Mouse (Mus musculus) limb, embryonic 10.5 days (tissue): Measurements from ENCODE around the gene Inpp5f. TPM values are rescaled to one million over a fixed set of nuclear protein-coding genes. Genes with fewer than 3 reads are reported as not detected.
"Not testable (repeated sequence)": the region's sequence is repeated elsewhere in the genome, so short reads cannot be mapped to it uniquely, and the experiment has no call there.

Source experiments
- DNase-seq: peaks from one replicate; pipeline ENCODE4 v3.0.0-alpha.2; 2017; ENCODE audit warnings: low spot score
- H3K27ac ChIP-seq: fragments of 300-500 bp; sonication (generic); 2 replicates; pipeline ENCODE4 v1.5.1; 2016; ENCODE audit warnings: mild to moderate bottlenecking
- H3K27me3 ChIP-seq: fragments of 300-500 bp; sonication (generic); 2 replicates; pipeline ENCODE4 v1.6.1; 2016; ENCODE audit warnings: low read depth, mild to moderate bottlenecking; ENCODE audit not compliant: poor library complexity, severe bottlenecking
- H3K36me3 ChIP-seq: fragments of 300-500 bp; sonication (generic); 2 replicates; pipeline ENCODE4 v1.6.1; 2016; ENCODE audit warnings: mild to moderate bottlenecking, moderate library complexity
- H3K4me1 ChIP-seq: fragments of 300-500 bp; sonication (generic); 2 replicates; pipeline ENCODE4 v1.6.1; 2016
- H3K4me3 ChIP-seq: fragments of 300-500 bp; sonication (generic); 2 replicates; pipeline ENCODE4 v1.5.1; 2016; ENCODE audit warnings: mild to moderate bottlenecking, moderate library complexity
- H3K9me3 ChIP-seq: fragments of 300-500 bp; sonication (generic); replicated peaks from 2 replicates; pipeline ENCODE4 v1.6.1; 2016; ENCODE audit warnings: mild to moderate bottlenecking
- WGBS: fragments of 180-500 bp; shearing (Covaris S2); methylation state at CpG from one replicate; pipeline ENCODE4 v1.1.7; 2016; 5-methylcytosine and 5-hydroxymethylcytosine counted together
- polyA plus RNA-seq: library from polyadenylated mRNA; unstranded; fragments of >200 nt; fragmentation: Nextera tagmentation; extraction: Ambion mirVana; gene quantifications from 2 replicates; pipeline ENCODE4 v1.2.1, GENCODE M21; 2016

The Inpp5f gene
- polyA plus RNA-seq, 1 experiment from 2014 or later: 22.2 TPM

- WGBS: 23% methylated on average over 7 of the region's 7 CpGs
- Histone ChIP-seq H3K36me3 (peaks cover 70% of the 10 kb centered on the region), H3K27ac (no peak overlapping the region), H3K4me3 (no peak overlapping the region), H3K9me3 (peaks cover 10% of the 10 kb centered on the region; the same call in 1 of the 2 replicates), H3K27me3 (no peaks in the 10 kb centered on the region), H3K4me1 (no peaks in the 10 kb centered on the region)
- DNase-seq: peak; percentile 87
Measured at GRCm38 (mm10) chr7:128690070-128690469, 78.9 kb downstream of the Inpp5f start.

GRCm38 (mm10) chr7:128690796-128691195 is 79.7 kb downstream of the Inpp5f start:
- DNase-seq: no peak
- H3K27ac ChIP-seq: no peak overlapping the region
- peaks cover 10% of the 10 kb centered on the region; the same call in 1 of the 2 replicates for H3K9me3 ChIP-seq
- 88% methylated on average over 7 of the region's 7 CpGs for WGBS
- no peaks in the 10 kb centered on the region for H3K27me3 ChIP-seq
- no peak overlapping the region for H3K4me3 ChIP-seq
- H3K36me3 ChIP-seq: peaks cover 70% of the 10 kb centered on the region
- no peaks in the 10 kb centered on the region for H3K4me1 ChIP-seq

- no peak for DNase-seq
- no peaks in the 10 kb centered on the region for H3K4me1 ChIP-seq
- peaks cover 8% of the 10 kb centered on the region; the same call in 1 of the 2 replicates for H3K9me3 ChIP-seq
- peaks cover 66% of the 10 kb centered on the region for H3K36me3 ChIP-seq
- no peak overlapping the region for H3K4me3 ChIP-seq
- WGBS: 95% methylated on average over 7 of the region's 7 CpGs
- H3K27me3 ChIP-seq: no peaks in the 10 kb centered on the region
- H3K27ac ChIP-seq: no peak overlapping the region
Measured at GRCm38 (mm10) chr7:128692163-128692562, 81.0 kb downstream of the Inpp5f start.

GRCm38 (mm10) chr7:128694848-128695247 is 83.7 kb downstream of the Inpp5f start:
- Histone ChIP-seq H3K9me3 (no peaks in the 10 kb centered on the region), H3K4me3 (no peak overlapping the region), H3K4me1 (no peaks in the 10 kb centered on the region), H3K27ac (no peak overlapping the region), H3K36me3 (peaks cover 69% of the 10 kb centered on the region), H3K27me3 (no peaks in the 10 kb centered on the region)
- DNase-seq: no peak
- 87% methylated on average over 10 of the region's 10 CpGs for WGBS

- WGBS: 92% methylated on average over 6 of the region's 6 CpGs
- H3K4me1 ChIP-seq, H3K9me3 ChIP-seq, H3K4me3 ChIP-seq, H3K27ac ChIP-seq, DNase-seq, H3K27me3 ChIP-seq: not testable (repeated sequence)
- H3K36me3 ChIP-seq: peaks cover 93% of the 10 kb centered on the region
Measured at GRCm38 (mm10) chr7:128699959-128700358, 88.8 kb downstream of the Inpp5f start.

- no peaks in the 10 kb centered on the region for H3K9me3 ChIP-seq
- H3K4me3 ChIP-seq: no peak overlapping the region
- no peaks in the 10 kb centered on the region for H3K4me1 ChIP-seq
- H3K27me3 ChIP-seq: no peaks in the 10 kb centered on the region
- H3K27ac ChIP-seq: no peak overlapping the region
- peak; percentile 75 for DNase-seq
- H3K36me3 ChIP-seq: peaks cover 100% of the 10 kb centered on the region
- WGBS: 29% methylated on average over 4 of the region's 4 CpGs
Measured at GRCm38 (mm10) chr7:128705735-128706134, 94.6 kb downstream of the Inpp5f start.

GRCm38 (mm10) chr7:128717991-128718390 is 106.9 kb downstream of the Inpp5f start:
- Histone ChIP-seq H3K36me3 (peaks cover 100% of the 10 kb centered on the region), H3K9me3 (no peaks in the 10 kb centered on the region), H3K27me3 (no peaks in the 10 kb centered on the region), H3K27ac (no peak overlapping the region), H3K4me3 (no peak overlapping the region), H3K4me1 (no peaks in the 10 kb centered on the region)
- no peak for DNase-seq
- WGBS: 88% methylated on average over 4 of the region's 4 CpGs

DNA sequence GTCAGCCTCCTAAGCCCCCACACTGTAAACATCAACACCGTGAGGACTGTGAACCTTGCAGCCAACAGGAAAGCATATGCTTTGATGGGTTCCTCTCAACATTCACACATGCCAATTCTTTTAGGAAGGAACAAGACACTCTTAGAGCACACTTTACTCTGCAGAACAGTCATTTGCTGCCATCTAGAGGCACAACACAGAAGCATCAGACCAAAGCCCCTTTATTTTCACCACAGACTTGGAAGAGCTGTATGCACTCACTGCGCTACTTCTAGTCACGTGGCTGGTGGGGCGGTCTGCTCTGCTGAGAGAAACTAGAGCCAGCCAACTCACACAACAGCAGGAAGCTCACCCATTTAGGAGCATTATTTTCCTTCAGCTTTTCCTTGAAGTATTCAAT is 113.6 kb downstream of the Inpp5f start:
- Histone ChIP-seq H3K36me3 (peaks cover 58% of the 10 kb centered on the region), H3K27ac (no peak overlapping the region), H3K9me3 (no peaks in the 10 kb centered on the region), H3K27me3 (no peaks in the 10 kb centered on the region), H3K4me3 (no peak overlapping the region), H3K4me1 (peaks cover 4% of the 10 kb centered on the region; the same call in 1 of the 2 replicates)
- peak; percentile 41 for DNase-seq
- WGBS: 59% methylated on average over 4 of the region's 4 CpGs

DNA sequence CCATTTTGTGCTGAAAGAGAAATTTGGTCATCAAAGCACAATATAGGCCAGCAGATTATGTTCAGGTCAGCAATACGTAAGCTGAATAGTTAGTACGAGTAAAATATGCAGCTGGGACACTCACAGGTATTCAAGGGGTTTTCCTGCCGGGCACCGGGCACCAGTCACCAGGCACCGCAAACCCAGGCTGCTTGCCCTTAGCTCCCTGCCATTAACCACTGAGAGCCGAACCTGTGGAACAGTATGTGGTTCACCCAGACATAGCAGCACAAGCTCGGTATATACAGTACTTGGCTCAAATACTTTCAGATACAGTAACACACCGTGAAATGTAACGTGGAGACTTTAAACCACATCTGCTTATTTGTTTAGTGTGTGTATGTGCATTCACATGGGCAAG is 114.1 kb downstream of the Inpp5f start:
- DNase-seq: no peak
- Histone ChIP-seq H3K36me3 (peaks cover 54% of the 10 kb centered on the region), H3K27ac (no peak overlapping the region), H3K4me1 (peaks cover 4% of the 10 kb centered on the region; the same call in 1 of the 2 replicates), H3K27me3 (no peaks in the 10 kb centered on the region), H3K9me3 (no peaks in the 10 kb centered on the region), H3K4me3 (no peak overlapping the region)
- 91% methylated on average over 9 of the region's 9 CpGs for WGBS

GRCm38 (mm10) chr7:128726999-128727398 is 115.9 kb downstream of the Inpp5f start:
- 68% methylated on average over 10 of the region's 10 CpGs for WGBS
- Histone ChIP-seq H3K27me3 (no peaks in the 10 kb centered on the region), H3K4me1 (peaks cover 4% of the 10 kb centered on the region; the same call in 1 of the 2 replicates), H3K27ac (no peak overlapping the region), H3K9me3 (no peaks in the 10 kb centered on the region), H3K4me3 (no peak overlapping the region), H3K36me3 (peaks cover 36% of the 10 kb centered on the region)
- no peak for DNase-seq

GRCm38 (mm10) chr7:128727701-128728100 is 116.6 kb downstream of the Inpp5f start:
- no peaks in the 10 kb centered on the region for H3K27me3 ChIP-seq
- H3K4me3 ChIP-seq: no peak overlapping the region
- H3K27ac ChIP-seq: no peak overlapping the region
- DNase-seq: no peak
- 60% methylated on average over 5 of the region's 5 CpGs for whole genome bisulfite sequencing
- peaks cover 4% of the 10 kb centered on the region; the same call in 1 of the 2 replicates for H3K4me1 ChIP-seq
- peaks cover 29% of the 10 kb centered on the region for H3K36me3 ChIP-seq
- no peaks in the 10 kb centered on the region for H3K9me3 ChIP-seq

DNA sequence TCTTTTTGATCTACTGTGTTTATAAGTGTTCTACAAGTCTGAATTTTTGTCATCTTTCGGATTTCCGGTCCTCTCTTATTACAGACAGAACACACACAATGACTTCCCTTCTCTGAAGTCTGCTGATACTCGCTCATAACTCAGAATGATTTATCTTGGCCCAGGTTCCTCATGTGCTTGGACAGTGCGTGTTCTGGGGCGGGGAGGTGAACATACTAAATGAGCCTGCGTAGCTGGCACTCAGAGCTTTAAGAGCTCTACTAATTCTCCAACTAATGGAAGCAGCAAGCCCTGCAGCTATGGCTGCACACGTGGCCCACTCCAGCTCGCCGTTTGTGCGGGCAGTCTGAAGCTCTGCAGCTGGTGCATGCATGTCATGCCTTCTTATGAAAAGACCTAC is 117.6 kb downstream of the Inpp5f start:
- H3K9me3 ChIP-seq: no peaks in the 10 kb centered on the region
- no peak overlapping the region for H3K4me3 ChIP-seq
- H3K36me3 ChIP-seq: peaks cover 18% of the 10 kb centered on the region
- peaks cover 4% of the 10 kb centered on the region; the same call in 1 of the 2 replicates for H3K4me1 ChIP-seq
- no peak for DNase-seq
- no peaks in the 10 kb centered on the region for H3K27me3 ChIP-seq
- WGBS: 92% methylated on average over 10 of the region's 10 CpGs
- no peak overlapping the region for H3K27ac ChIP-seq

GRCm38 (mm10) chr7:128731585-128731984 is 120.5 kb downstream of the Inpp5f start:
- peaks cover 28% of the 10 kb centered on the region for H3K36me3 ChIP-seq
- no peaks in the 10 kb centered on the region; the same call in 1 of the 2 replicates for H3K4me1 ChIP-seq
- H3K27ac ChIP-seq: no peak overlapping the region
- no peaks in the 10 kb centered on the region for H3K27me3 ChIP-seq
- no peak overlapping the region for H3K4me3 ChIP-seq
- H3K9me3 ChIP-seq: no peaks in the 10 kb centered on the region
- DNase-seq: no peak
- WGBS: 72% methylated on average over 2 of the region's 2 CpGs

DNA sequence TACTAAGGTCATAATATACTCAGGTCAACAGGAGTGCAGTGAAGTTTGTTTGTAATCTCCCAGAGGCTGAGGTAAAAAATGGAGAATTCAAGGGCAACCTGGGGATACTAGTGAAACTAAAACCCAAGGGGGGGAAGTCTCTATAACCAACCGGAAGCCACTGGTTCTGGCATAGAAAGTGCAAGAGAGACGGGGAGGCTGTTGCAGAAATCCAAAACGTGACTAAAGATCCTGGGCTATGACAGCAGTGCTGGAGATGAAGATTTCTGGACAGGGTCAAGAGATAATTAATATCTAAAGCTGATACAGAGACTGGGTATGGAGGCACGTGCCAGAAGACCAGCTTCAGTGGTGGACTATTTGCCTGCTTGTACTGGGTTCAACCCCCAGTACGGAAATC is 126.9 kb downstream of the Inpp5f start:
- no peaks in the 10 kb centered on the region for H3K9me3 ChIP-seq
- DNase-seq: no peak
- peaks cover 37% of the 10 kb centered on the region for H3K36me3 ChIP-seq
- H3K4me1 ChIP-seq: peaks cover 14% of the 10 kb centered on the region
- WGBS: 84% methylated on average over 5 of the region's 5 CpGs
- no peak overlapping the region for H3K27ac ChIP-seq
- H3K27me3 ChIP-seq: peaks cover 2% of the 10 kb centered on the region; the same call in 1 of the 2 replicates
- peak overlapping the region; percentile 99 for H3K4me3 ChIP-seq
